Mouse (Mus musculus): ENCODE data around the gene Ubxn7.

GRCm38 (mm10) chr16:32384885-32385284 is 52.8 kb downstream of the Ubxn7 start:
- TF ChIP-seq CTCF (IDR thresholded peaks at IDR 0.05; ENCODE audit: low read depth), result no peak
- TF ChIP-seq EP300 (optimal IDR thresholded peaks at IDR 0.05), result no peak

Data from stomach, postnatal 0 days (tissue).